In the genomic region with DNA sequence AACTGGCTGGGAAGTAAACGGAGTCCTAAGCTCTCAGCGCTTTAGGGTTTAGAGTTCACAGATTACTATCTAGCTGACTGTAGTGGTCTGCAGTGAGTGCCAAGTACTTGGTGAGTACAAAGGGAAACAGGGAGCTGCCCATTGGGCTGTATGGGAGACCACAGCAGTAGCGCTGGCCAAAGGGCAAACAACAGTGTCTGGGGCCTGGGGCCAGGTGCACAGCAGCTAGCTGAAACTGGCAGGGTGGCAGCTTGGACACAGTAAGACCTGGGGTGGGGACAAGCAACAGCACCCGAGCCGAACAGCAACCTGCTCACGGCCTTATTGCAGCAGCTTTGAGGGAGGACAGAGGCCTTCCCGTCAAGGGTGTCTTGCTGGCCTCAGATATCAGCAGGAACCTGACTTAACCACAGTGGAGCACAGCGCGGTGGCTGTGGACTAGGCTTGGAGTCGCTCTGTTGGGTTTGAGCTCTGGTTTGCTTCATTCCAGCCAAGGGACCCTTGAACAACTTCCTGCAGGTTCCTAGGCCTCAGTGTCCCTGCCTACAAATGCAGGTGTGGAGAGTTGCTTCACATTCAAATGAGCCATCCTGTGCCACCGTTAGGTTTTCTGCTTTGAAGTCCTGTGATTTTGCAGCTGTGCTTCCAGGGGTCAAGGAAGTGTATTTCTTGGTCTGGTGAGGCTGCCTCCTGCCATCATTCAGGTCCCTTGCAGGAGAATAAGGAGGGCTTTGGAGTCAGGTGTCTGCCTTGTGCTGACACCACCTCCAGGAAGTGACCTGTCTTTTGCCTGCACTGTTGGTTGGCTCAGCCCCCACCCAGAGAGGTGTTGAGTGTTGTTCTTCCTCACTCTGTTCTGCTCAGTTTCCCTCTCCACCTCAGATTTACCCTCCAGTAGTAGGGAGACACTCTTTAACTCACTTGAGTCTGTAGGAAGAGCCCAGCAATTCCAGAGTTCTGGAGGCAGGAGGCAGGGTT, we compare ENCODE assay signal across 15 mouse cellular contexts. TPM values are rescaled to one million over a fixed set of nuclear protein-coding genes. Genes with fewer than 3 reads are reported as not detected.
DNase-seq lines count a peak whose midpoint lies in the region; ATAC-seq and TF ChIP-seq lines count a peak whose summit lies in the region.
"Had no signal": no experiment of that assay in that cellular context is flagged by ENCODE, and none has a peak within 500 bp of the region (broad histone marks: within the 10 kb centered on the region; RNA-seq: fewer than 3 reads in every experiment).

No protein-coding gene starts in this region.

- no peaks in the 10 kb centered on the region for H3K9me3 ChIP-seq in stomach, embryonic 16.5 days (replicated peaks; ENCODE audit: control insufficient read depth, low read length)
- no peaks in the 10 kb centered on the region for H3K9me3 ChIP-seq in stomach, postnatal 0 days (ENCODE audit: control insufficient read depth, low read length)
- H3K9me3 ChIP-seq: heart, embryonic 12.5 days; hindbrain, embryonic 13.5 days; midbrain, embryonic 13.5 days had no signal

- H3K36me3 ChIP-seq in stomach, embryonic 16.5 days (ENCODE audit: control insufficient read depth, insufficient read depth, low read length) = 0 out of 2 replicates have a peak, but pooled peaks cover 6% of the 10 kb centered on the region
- H3K36me3 ChIP-seq in stomach, postnatal 0 days (ENCODE audit: control insufficient read depth, insufficient read depth, low read length) = peaks cover 17% of the 10 kb centered on the region

- no peak for TF ChIP-seq CTCF in stomach, postnatal 0 days (IDR thresholded peaks at IDR 0.05; ENCODE audit: low read depth)

- H3K4me1 ChIP-seq in stomach, embryonic 16.5 days (ENCODE audit: control insufficient read depth, insufficient read depth, low read length) = no peaks in the 10 kb centered on the region
- H3K4me1 ChIP-seq in stomach, postnatal 0 days (replicated peaks; ENCODE audit: control insufficient read depth, insufficient read depth) = no peaks in the 10 kb centered on the region
- H3K4me1 ChIP-seq: hindbrain, embryonic 13.5 days had no signal

- no peak for DNase-seq in stomach, postnatal 0 days (ENCODE audit: low spot score)
- peak; percentile 21 for DNase-seq in liver
- DNase-seq in thymus, postnatal 4 days = peak; percentile 39
- no peak for DNase-seq in embryo, embryonic 11 days
- DNase-seq: cerebellum, adult 8-10 months; gastrocnemius, adult 2 months; lung, embryonic 14.5 days; right cerebral cortex, postnatal 25 days had no signal

- WGBS in stomach, embryonic 16.5 days = 78% methylated on average over 11 of the region's 11 CpGs
- whole genome bisulfite sequencing in stomach, postnatal 0 days = 75% methylated on average over 11 of the region's 11 CpGs

- TF ChIP-seq EP300 in stomach, postnatal 0 days (optimal IDR thresholded peaks at IDR 0.05) = no peak

- peak; percentile 29; the same call in 1 of the 2 replicates for ATAC-seq in stomach, embryonic 16.5 days (ENCODE audit: insufficient read depth, low FRiP score)
- no peak; the same call in 1 of the 2 replicates for ATAC-seq in stomach, postnatal 0 days (ENCODE audit: low FRiP score, low TSS enrichment)
- peak; percentile 21 for ATAC-seq in granulocyte monocyte progenitor cell, adult 5-6 weeks (replicated peaks; ENCODE audit: poor library complexity, severe bottlenecking)
- no peak for ATAC-seq in monocyte, adult 5-6 weeks (replicated peaks; ENCODE audit: insufficient number of reproducible peaks, low FRiP score, low TSS enrichment, poor library complexity, severe bottlenecking)
- ATAC-seq: midbrain, embryonic 13.5 days had no signal

- H3K27ac ChIP-seq in stomach, embryonic 16.5 days (ENCODE audit: low read length) = no peak overlapping the region
- H3K27ac ChIP-seq in stomach, postnatal 0 days (replicated peaks) = no peak overlapping the region
- H3K27ac ChIP-seq: gastrocnemius, adult 2 months; hindbrain, embryonic 13.5 days; midbrain, embryonic 13.5 days had no signal

- H3K4me2 ChIP-seq in stomach, embryonic 16.5 days (ENCODE audit: low read depth, low read length) = no peak overlapping the region
- H3K4me2 ChIP-seq in stomach, postnatal 0 days (replicated peaks; ENCODE audit: low read depth) = no peak overlapping the region
- H3K4me2 ChIP-seq: heart, embryonic 12.5 days; hindbrain, embryonic 13.5 days; lung, embryonic 14.5 days; midbrain, embryonic 13.5 days had no signal

- H3K4me3 ChIP-seq in stomach, embryonic 16.5 days (replicated peaks; ENCODE audit: low read length) = no peak overlapping the region
- no peak overlapping the region for H3K4me3 ChIP-seq in stomach, postnatal 0 days (ENCODE audit: low read depth, low read length)
- H3K4me3 ChIP-seq: gastrocnemius, adult 2 months; heart, embryonic 12.5 days; hindbrain, embryonic 13.5 days; midbrain, embryonic 13.5 days had no signal

- H3K9ac ChIP-seq in stomach, embryonic 16.5 days (ENCODE audit: low read length) = no peak overlapping the region
- no peak overlapping the region for H3K9ac ChIP-seq in stomach, postnatal 0 days (ENCODE audit: low read length)
- H3K9ac ChIP-seq: heart, embryonic 12.5 days; hindbrain, embryonic 13.5 days; lung, embryonic 14.5 days; midbrain, embryonic 13.5 days had no signal

- no peaks in the 10 kb centered on the region for H3K27me3 ChIP-seq in stomach, embryonic 16.5 days (ENCODE audit: control insufficient read depth, insufficient read depth, low read length)
- H3K27me3 ChIP-seq in stomach, postnatal 0 days (ENCODE audit: control insufficient read depth, insufficient read depth, low read length) = no peaks in the 10 kb centered on the region
- H3K27me3 ChIP-seq: heart, embryonic 12.5 days; hindbrain, embryonic 13.5 days; midbrain, embryonic 13.5 days had no signal

RNA-seq across cellular contexts. Expression of a gene that starts 48.5 kb away (rescaled TPM):
- polyA plus RNA-seq in stomach, embryonic 16.5 days (2015; fragmentation: Nextera tagmentation; extraction: Ambion mirVana) = 42.9 and 56.5 TPM in 2 replicates
- polyA plus RNA-seq in stomach, postnatal 0 days (2015; fragmentation: Nextera tagmentation; extraction: Ambion mirVana) = 172 and 174 TPM in 2 replicates
- total RNA-seq in granulocyte monocyte progenitor cell, adult 5-6 weeks (2014; fragmentation: Nextera tagmentation) = not detected in 2 replicates
- total RNA-seq in granulocyte monocyte progenitor cell, adult 5-6 weeks (2017) = 1.3 and 2.3 TPM in 2 replicates
- total RNA-seq in monocyte, adult 5-6 weeks (2017) = 0.21 to 0.29 TPM in 2 of 3 replicates, not detected in the other
- total RNA-seq: gastrocnemius, adult 2 months; neutrophil, adult 5-6 weeks had no signal

Comparison
In these comparisons a context has a peak if more than half of its experiments do, and no peak if none do; other contexts are left out.
1. ATAC-seq: peak in stomach, embryonic 16.5 days (single experiment) and granulocyte monocyte progenitor cell, adult 5-6 weeks (single experiment); none in stomach, postnatal 0 days (single experiment) and monocyte, adult 5-6 weeks (single experiment).
2. DNase-seq: peak in liver (single experiment) and thymus, postnatal 4 days (single experiment); none in stomach, postnatal 0 days (single experiment) and embryo, embryonic 11 days (single experiment).